9 mouse cellular contexts compared by ENCODE assay signal in the genomic region with DNA sequence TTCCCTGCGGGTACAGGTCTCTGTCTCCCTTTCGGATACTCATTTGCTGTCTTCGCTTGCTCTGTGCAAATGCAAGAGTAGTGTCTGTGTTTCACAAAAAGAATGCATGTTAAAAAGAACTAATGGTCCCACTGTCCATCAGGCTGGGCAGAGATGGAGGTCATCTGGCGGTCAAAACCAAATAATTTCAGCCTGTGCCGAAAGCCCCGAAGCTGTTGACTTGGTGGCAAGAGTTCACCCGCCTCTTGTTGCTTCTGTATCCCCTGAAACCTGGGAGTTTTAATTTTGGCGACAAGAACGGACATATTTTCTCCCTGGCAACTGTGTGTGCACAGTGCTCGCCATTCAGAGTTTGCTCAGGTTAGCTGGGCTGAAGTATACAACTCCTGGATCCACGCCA.
DNase-seq lines count a peak whose midpoint lies in the region; ATAC-seq and TF ChIP-seq lines count a peak whose summit lies in the region.
"Had no signal": no experiment of that assay in that cellular context is flagged by ENCODE, and none has a peak within 500 bp of the region (broad histone marks: within the 10 kb centered on the region; RNA-seq: fewer than 3 reads in every experiment).

No protein-coding gene starts in this region.

- H3K27ac ChIP-seq in hindbrain, embryonic 11.5 days (ENCODE audit: low read depth, low read length), result peak overlapping the region; percentile 60
- no peak overlapping the region for H3K27ac ChIP-seq in hindbrain, embryonic 10.5 days
- peak overlapping the region; percentile 36; the same call in 1 of the 2 replicates for H3K27ac ChIP-seq in hindbrain, postnatal 0 days
- no peak overlapping the region for H3K27ac ChIP-seq in limb, embryonic 11.5 days (replicated peaks; ENCODE audit: low read depth, low read length)

- no peak overlapping the region for H3K4me3 ChIP-seq in hindbrain, embryonic 11.5 days (ENCODE audit: low read depth, low read length)
- H3K4me3 ChIP-seq in hindbrain, embryonic 10.5 days, result no peak overlapping the region
- H3K4me3 ChIP-seq in hindbrain, postnatal 0 days (ENCODE audit: low read length), result no peak overlapping the region
- no peak overlapping the region for H3K4me3 ChIP-seq in limb, embryonic 11.5 days (ENCODE audit: low read depth, low read length)

- intact Hi-C loops in left cerebral cortex, postnatal 10 days (cut with DNase I), result loop anchor here (5.0 kb wide), 1 partner anchor 343 kb away; no protein-coding TSS in a partner anchor

- no peaks in the 10 kb centered on the region for H3K36me3 ChIP-seq in hindbrain, embryonic 11.5 days (ENCODE audit: control insufficient read depth, insufficient read depth, low read length)
- no peaks in the 10 kb centered on the region for H3K36me3 ChIP-seq in hindbrain, embryonic 10.5 days
- no peaks in the 10 kb centered on the region for H3K36me3 ChIP-seq in hindbrain, postnatal 0 days (ENCODE audit: insufficient read depth, low read length)
- no peaks in the 10 kb centered on the region for H3K36me3 ChIP-seq in limb, embryonic 11.5 days (ENCODE audit: control insufficient read depth, insufficient read depth, low read length)

- WGBS in hindbrain, embryonic 11.5 days, result 49% methylated on average over 11 of the region's 11 CpGs
- 60% methylated on average over 11 of the region's 11 CpGs for WGBS in hindbrain, embryonic 10.5 days
- WGBS in hindbrain, postnatal 0 days, result 40% methylated on average over 11 of the region's 11 CpGs
- WGBS in limb, embryonic 11.5 days, result 38% methylated on average over 11 of the region's 11 CpGs

- H3K4me2 ChIP-seq in hindbrain, embryonic 11.5 days (replicated peaks; ENCODE audit: low read depth, low read length), result peak overlapping the region; percentile 5; the same call in 1 of the 2 replicates
- H3K4me2 ChIP-seq in hindbrain, postnatal 0 days (ENCODE audit: low read depth, low read length), result 0 out of 2 replicates have a peak overlapping the region, but pooled peaks have one; percentile 7
- H3K4me2 ChIP-seq in limb, embryonic 11.5 days (ENCODE audit: low read depth, severe bottlenecking), result 0 out of 2 replicates have a peak overlapping the region, but pooled peaks have one; percentile 8

- peak; percentile 25 for DNase-seq in hindbrain, embryonic 11.5 days (ENCODE audit: low spot score)
- no peak for DNase-seq in hindbrain, embryonic 10.5 days (ENCODE audit: low spot score)
- peak; percentile 46 for DNase-seq in embryo, embryonic 10 days (ENCODE audit: low spot score)
- no peak for DNase-seq in hindbrain, postnatal 0 days (ENCODE audit: low spot score)
- no peak for DNase-seq in limb, embryonic 11.5 days (ENCODE audit: low spot score)
- DNase-seq in left cerebral cortex, adult 18-20 months (ENCODE audit: low spot score in 2 of 2), result no peak
- no peak for DNase-seq in left cerebral cortex, adult 11 months (ENCODE audit: low spot score)
- no peak for DNase-seq in left cerebral cortex, postnatal 10 days (ENCODE audit: extremely low spot score in 1 of 2, low spot score in 2 of 2)

- ATAC-seq in hindbrain, embryonic 11.5 days (ENCODE audit: low FRiP score), result peak; percentile 35; the same call in 1 of the 2 replicates
- ATAC-seq in hindbrain, postnatal 0 days, result no peak
- no peak for ATAC-seq in limb, embryonic 11.5 days (ENCODE audit: insufficient number of reproducible peaks, low FRiP score, low TSS enrichment, low read depth)
- ATAC-seq: forebrain, embryonic 14.5 days had no signal

- H3K9me3 ChIP-seq in hindbrain, embryonic 11.5 days (ENCODE audit: control insufficient read depth, low read length), result no peaks in the 10 kb centered on the region
- H3K9me3 ChIP-seq in hindbrain, embryonic 10.5 days, result no peaks in the 10 kb centered on the region
- no peaks in the 10 kb centered on the region for H3K9me3 ChIP-seq in hindbrain, postnatal 0 days (ENCODE audit: low read length)
- H3K9me3 ChIP-seq in limb, embryonic 11.5 days (ENCODE audit: control insufficient read depth, low read length), result no peaks in the 10 kb centered on the region

- H3K27me3 ChIP-seq in hindbrain, embryonic 11.5 days (ENCODE audit: control insufficient read depth, insufficient read depth, low read length), result no peaks in the 10 kb centered on the region
- peaks cover 17% of the 10 kb centered on the region for H3K27me3 ChIP-seq in hindbrain, embryonic 10.5 days (ENCODE audit: insufficient read depth, poor library complexity, severe bottlenecking)
- H3K27me3 ChIP-seq in hindbrain, postnatal 0 days (ENCODE audit: insufficient read depth, low read length), result peaks cover 9% of the 10 kb centered on the region; the same call in 1 of the 2 replicates
- H3K27me3 ChIP-seq in limb, embryonic 11.5 days (ENCODE audit: control insufficient read depth, insufficient read depth, low read length), result peaks cover 6% of the 10 kb centered on the region; the same call in 1 of the 2 replicates

- H3K9ac ChIP-seq in hindbrain, embryonic 11.5 days (ENCODE audit: low read depth, low read length), result no peak overlapping the region
- H3K9ac ChIP-seq in hindbrain, postnatal 0 days (replicated peaks; ENCODE audit: low read length), result no peak overlapping the region
- no peak overlapping the region for H3K9ac ChIP-seq in limb, embryonic 11.5 days (ENCODE audit: low read length)

- H3K4me1 ChIP-seq in hindbrain, embryonic 11.5 days (replicated peaks; ENCODE audit: control insufficient read depth, insufficient read depth, low read length), result peaks cover 2% of the 10 kb centered on the region; the same call in 1 of the 2 replicates
- peaks cover 26% of the 10 kb centered on the region for H3K4me1 ChIP-seq in hindbrain, embryonic 10.5 days (replicated peaks)
- H3K4me1 ChIP-seq in hindbrain, postnatal 0 days (ENCODE audit: insufficient read depth, low read length), result no peaks in the 10 kb centered on the region; the same call in 1 of the 2 replicates
- H3K4me1 ChIP-seq in limb, embryonic 11.5 days (ENCODE audit: control insufficient read depth, insufficient read depth, low read length), result peaks cover 4% of the 10 kb centered on the region; the same call in 1 of the 2 replicates

- no peak for TF ChIP-seq CTCF in hindbrain, postnatal 0 days (IDR thresholded peaks at IDR 0.05; ENCODE audit: low read depth)

Comparison
In these comparisons a context has a peak if more than half of its experiments do, and no peak if none do; other contexts are left out.
1. DNase-seq: peak in hindbrain, embryonic 11.5 days (single experiment) and embryo, embryonic 10 days (single experiment); none in hindbrain, embryonic 10.5 days (single experiment), hindbrain, postnatal 0 days (single experiment), limb, embryonic 11.5 days (single experiment), left cerebral cortex, adult 18-20 months (0 of 2), left cerebral cortex, adult 11 months (single experiment) and left cerebral cortex, postnatal 10 days (0 of 2).
2. H3K27ac ChIP-seq: peak in hindbrain, embryonic 11.5 days (single experiment) and hindbrain, postnatal 0 days (single experiment); none in hindbrain, embryonic 10.5 days (single experiment) and limb, embryonic 11.5 days (single experiment).
3. Peak in every context shown above with its lines, with median percentiles within 50 percentile points of each other: H3K4me2 ChIP-seq.